Mouse (Mus musculus): Measurements from ENCODE around the gene Slc38a10.

DNA sequence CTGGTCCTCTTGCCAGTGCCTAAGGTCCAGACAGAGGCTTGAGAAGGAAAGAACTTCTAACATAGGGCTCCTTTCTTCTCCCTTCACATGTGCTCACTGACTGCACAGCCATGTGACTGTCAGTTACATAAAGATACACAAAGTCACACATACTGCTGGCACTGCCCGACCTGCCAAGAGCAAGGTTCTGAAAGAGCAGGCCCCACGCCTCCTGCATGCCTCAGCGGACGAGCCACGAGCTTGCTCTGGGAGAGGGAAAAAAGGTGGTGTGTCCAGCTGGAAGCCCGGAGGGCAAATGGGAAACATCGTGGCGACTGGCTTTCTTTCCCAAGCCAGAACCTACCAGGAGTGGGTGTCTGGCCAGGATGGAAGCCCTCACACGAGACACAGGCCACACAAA, 43.4 kb downstream of the Slc38a10 start:
- no peak for TF ChIP-seq GATA1 (IDR thresholded peaks at IDR 0.05; ENCODE audit: borderline replicate concordance, low read length)
- TF ChIP-seq FLI1 (IDR thresholded peaks at IDR 0.05; ENCODE audit: low read length), result no peak

Data from megakaryocyte, embryonic 14.5 days (primary cell).